Comparison of ENCODE assay signal across 10 mouse cellular contexts in genomic region chr7:68917137-68917875, GRCm38 (mm10).
DNase-seq lines count a peak whose midpoint lies in the region; ATAC-seq lines count a peak whose summit lies in the region.
"Had no signal": no experiment of that assay in that cellular context is flagged by ENCODE, and none has a peak within 500 bp of the region (broad histone marks: within the 10 kb centered on the region; RNA-seq: fewer than 3 reads in every experiment).

No protein-coding gene starts in this region.

- no peaks in the 10 kb centered on the region for H3K36me3 ChIP-seq in heart, embryonic 12.5 days
- H3K36me3 ChIP-seq: midbrain, embryonic 12.5 days had no signal

- ATAC-seq in heart, embryonic 12.5 days (ENCODE audit: insufficient number of reproducible peaks, low FRiP score) = no peak
- peak; percentile 77 for ATAC-seq in common myeloid progenitor, adult 5-6 weeks (replicated peaks; ENCODE audit: low read depth, poor library complexity, severe bottlenecking)

- no peaks in the 10 kb centered on the region for H3K9me3 ChIP-seq in heart, embryonic 12.5 days (replicated peaks)
- H3K9me3 ChIP-seq: midbrain, embryonic 12.5 days had no signal

- H3K4me3 ChIP-seq in heart, embryonic 12.5 days = peak overlapping the region; percentile 10; the same call in 1 of the 2 replicates
- H3K4me3 ChIP-seq: midbrain, embryonic 12.5 days had no signal

- intact Hi-C loops in heart, postnatal 36 days (cut with DNase I) = no loop called here
- intact Hi-C loops in left cerebral cortex, postnatal 25 days (cut with DNase I) = loop anchor here (10.0 kb wide), 1 partner anchor 317 kb away; no protein-coding TSS in a partner anchor

- 37% methylated on average over 21 of the region's 21 CpGs for WGBS in heart, embryonic 12.5 days

- DNase-seq in heart, postnatal 36 days = no peak
- DNase-seq in kidney, postnatal 10 days = peak; percentile 30
- peak; percentile 37 for DNase-seq in lung, postnatal 14 days
- DNase-seq in left cerebral cortex, postnatal 25 days (ENCODE audit: low spot score in 2 of 2) = no peak
- DNase-seq in layer of hippocampus, adult 9-10 months (ENCODE audit: low spot score) = no peak
- no peak for DNase-seq in cerebellum, postnatal 10 days

- H3K4me2 ChIP-seq in heart, embryonic 12.5 days = peak overlapping the region; percentile 54
- H3K4me2 ChIP-seq: midbrain, embryonic 12.5 days had no signal

- no peak overlapping the region for H3K27ac ChIP-seq in heart, embryonic 12.5 days (ENCODE audit: poor library complexity, severe bottlenecking)
- H3K27ac ChIP-seq: midbrain, embryonic 12.5 days had no signal

- no peaks in the 10 kb centered on the region for H3K27me3 ChIP-seq in heart, embryonic 12.5 days (replicated peaks)
- H3K27me3 ChIP-seq: CH12.LX; midbrain, embryonic 12.5 days had no signal

- 0 out of 2 replicates have a peak, but pooled peaks cover 3% of the 10 kb centered on the region for H3K4me1 ChIP-seq in heart, embryonic 12.5 days (replicated peaks)
- H3K4me1 ChIP-seq: midbrain, embryonic 12.5 days had no signal

- H3K9ac ChIP-seq in heart, embryonic 12.5 days = no peak overlapping the region
- H3K9ac ChIP-seq: midbrain, embryonic 12.5 days had no signal

Comparison
In these comparisons a context has a peak if more than half of its experiments do, and no peak if none do; other contexts are left out.
1. DNase-seq: peak in kidney, postnatal 10 days (single experiment) and lung, postnatal 14 days (single experiment); none in heart, postnatal 36 days (0 of 2), left cerebral cortex, postnatal 25 days (0 of 2), layer of hippocampus, adult 9-10 months (single experiment) and cerebellum, postnatal 10 days (0 of 2).